Mouse (Mus musculus): ENCODE results near the gene 4930524B15Rik.
"Not testable (repeated sequence)": the region's sequence is repeated elsewhere in the genome, so short reads cannot be mapped to it uniquely, and the experiment has no call there.

The 4930524B15Rik gene

DNA sequence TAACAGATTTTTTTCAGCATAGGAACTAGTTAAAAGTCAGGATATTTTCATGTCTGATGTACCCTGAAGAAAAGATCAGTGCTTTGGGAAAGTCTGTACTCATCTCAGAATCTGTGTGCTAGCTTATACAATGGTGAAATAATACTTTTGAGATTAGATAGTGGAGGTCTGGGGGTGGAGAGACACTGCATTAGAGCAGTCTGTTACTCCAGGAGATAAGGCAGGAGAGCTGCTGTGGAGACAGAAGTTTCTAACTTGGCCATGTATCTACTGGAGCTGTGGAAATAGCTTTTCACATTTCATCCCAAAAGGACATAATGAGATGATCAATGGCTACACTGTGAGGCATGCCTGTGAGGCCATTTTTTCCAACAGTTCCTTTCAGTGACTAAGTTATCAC, 17.9 kb downstream of the 4930524B15Rik start:
- CTCF ChIA-PET, result no interaction called here

DNA sequence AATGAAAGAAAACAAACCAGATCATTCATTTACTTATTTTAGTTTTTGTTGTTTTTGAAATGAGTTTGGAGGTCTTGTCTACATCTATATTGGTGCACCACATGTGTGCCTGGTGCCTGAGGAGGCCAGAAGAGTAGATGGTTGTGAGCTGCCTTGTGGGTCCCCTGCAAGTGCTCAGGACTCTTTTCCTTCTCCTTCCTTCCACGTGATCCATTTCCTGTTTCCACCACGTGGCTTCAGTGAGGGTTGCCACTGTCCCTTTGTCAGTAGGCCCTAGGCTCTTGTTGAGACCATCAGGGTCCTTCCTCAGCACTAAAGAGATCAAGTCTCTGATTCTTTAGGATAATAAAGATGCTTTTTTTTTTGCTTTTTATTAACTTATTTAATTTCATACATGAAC, 19.4 kb downstream of the 4930524B15Rik start:
- CTCF ChIA-PET, result interaction anchor here (0.7 kb wide), 1 partner anchor 77 kb away, joined by 4 read pairs; no protein-coding TSS in a partner anchor

- CTCF ChIA-PET, result no interaction called here
Observed at GRCm38 (mm10) chr11:31992535-31992934, 27.1 kb downstream of the 4930524B15Rik start.

DNA sequence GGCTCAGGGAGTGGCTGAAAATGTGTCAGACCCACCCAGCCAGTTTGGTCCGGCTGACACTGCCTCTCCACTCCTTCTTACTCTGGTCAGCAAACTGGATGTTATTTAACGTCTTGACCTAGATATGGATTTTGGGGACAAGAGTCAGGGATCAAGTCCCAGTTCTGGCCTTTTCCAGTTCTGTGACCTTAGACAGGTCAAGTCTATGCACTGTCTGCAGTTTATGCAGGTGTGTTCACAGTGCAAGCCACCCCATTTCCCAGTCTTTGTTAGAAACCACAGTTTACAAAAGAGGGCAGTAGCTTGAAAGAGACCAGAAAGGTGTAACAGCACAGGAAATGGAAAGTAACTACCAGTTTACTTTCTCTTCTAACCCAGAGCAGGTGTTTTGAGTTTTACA, 34.3 kb downstream of the 4930524B15Rik start:
- CTCF ChIA-PET, result no interaction called here

- CTCF ChIA-PET, result no interaction called here
Observed at GRCm38 (mm10) chr11:32000281-32000680, 34.9 kb downstream of the 4930524B15Rik start, which contains the start of gene Nsg2. Gene Nsg2, plus strand, starts transcription at chr11:32000463.

GRCm38 (mm10) chr11:32001181-32001910, 36.0 kb downstream of the 4930524B15Rik start:
- CTCF ChIA-PET, result interaction anchor here (0.6 to 0.7 kb wide), 5 partner anchors 35 to 718 kb away, joined by 3 to 15 read pairs (median 6); no protein-coding TSS in a partner anchor

- CTCF ChIA-PET, result interaction anchor here (0.7 to 0.8 kb wide), 2 partner anchors 12 to 61 kb away, joined by 3 to 5 read pairs; no protein-coding TSS in a partner anchor
Observed at GRCm38 (mm10) chr11:32002670-32003072, 37.3 kb downstream of the 4930524B15Rik start.

DNA sequence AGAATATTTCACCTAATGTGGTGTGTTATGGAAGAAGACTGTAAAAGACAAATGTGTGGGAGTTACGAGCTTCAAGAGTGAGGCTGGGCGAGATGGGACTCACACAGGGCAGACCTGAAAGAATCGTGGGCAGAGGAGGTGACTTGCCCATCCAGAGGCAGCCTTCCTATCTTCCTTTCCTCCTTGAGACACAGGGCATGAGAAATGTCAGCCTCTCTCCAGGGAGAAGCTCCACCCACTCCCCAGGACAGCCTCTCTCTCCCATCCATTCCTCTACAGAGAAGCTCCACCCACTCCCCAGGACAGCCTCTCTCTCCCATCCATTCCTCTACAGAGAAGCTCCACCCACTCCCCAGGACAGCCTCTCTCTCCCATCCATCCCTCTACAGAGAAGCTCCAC, 42.7 kb downstream of the 4930524B15Rik start:
- CTCF ChIA-PET, result not testable (repeated sequence)

DNA sequence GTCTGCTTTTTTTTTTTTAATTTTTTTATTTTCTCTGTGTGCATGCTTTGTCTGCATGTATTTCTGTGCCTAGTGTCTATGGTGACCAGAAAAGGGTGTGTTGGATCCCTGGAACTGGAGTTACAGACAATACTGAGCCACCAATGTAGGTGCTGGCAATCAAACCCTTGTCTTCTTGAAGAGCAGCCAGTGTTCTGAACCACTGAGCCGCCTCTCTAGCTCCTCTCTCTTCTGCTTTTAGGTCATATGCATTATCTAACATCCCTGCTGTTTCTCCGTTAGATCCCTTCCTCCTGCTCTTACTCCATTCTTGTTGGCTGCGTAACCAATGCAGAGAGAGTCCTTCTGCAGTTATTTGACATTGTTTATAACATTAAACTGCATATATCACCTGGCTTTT, 43.5 kb downstream of the 4930524B15Rik start:
- CTCF ChIA-PET, result no interaction called here

GRCm38 (mm10) chr11:32009961-32010662, 44.7 kb downstream of the 4930524B15Rik start:
- CTCF ChIA-PET, result interaction anchor here (0.7 kb wide), 1 partner anchor 1788 kb away, joined by 11 read pairs; no protein-coding TSS in a partner anchor

- CTCF ChIA-PET, result interaction anchor here (0.7 kb wide), 1 partner anchor 1788 kb away, joined by 11 read pairs; no protein-coding TSS in a partner anchor
Observed at GRCm38 (mm10) chr11:32010663-32010970, 45.2 kb downstream of the 4930524B15Rik start.

DNA sequence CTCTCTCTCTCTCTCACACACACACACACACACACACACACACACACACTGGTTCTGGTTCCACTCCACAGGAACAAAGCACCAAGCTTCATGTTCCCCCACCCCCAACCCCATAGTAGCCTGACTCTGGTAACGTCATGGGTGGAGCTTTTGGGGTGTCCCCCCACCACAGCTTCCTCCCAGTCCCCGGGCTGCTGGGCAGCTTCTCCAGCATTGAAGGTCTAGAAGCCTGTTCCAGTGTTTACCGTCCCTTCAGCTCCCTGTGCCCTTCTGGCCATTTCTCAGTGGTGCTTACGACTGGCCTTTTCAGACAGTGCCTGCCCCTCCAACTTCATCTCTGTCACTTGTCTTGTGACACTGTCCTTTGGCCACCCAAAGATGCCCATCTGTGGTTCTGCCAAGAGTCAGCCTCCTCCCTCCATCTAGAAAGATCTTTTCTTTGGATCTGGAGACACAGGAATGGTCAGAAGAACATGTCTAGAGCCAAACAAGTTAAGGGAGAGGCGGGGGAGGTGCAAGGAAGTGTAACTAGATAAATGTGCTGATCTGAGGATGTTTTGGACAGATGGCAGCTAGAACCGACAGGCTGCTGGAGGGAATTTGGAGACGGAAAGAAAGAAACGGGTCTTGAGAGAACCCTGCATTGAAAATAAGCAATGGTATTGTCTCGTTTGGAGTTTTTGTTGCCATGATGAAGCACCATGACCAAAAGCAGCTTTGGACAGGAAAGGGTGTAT, 46.6 kb downstream of the 4930524B15Rik start:
- CTCF ChIA-PET, result interaction anchor here (0.7 kb wide), 1 partner anchor 92 kb away, joined by 8 read pairs; no protein-coding TSS in a partner anchor

DNA sequence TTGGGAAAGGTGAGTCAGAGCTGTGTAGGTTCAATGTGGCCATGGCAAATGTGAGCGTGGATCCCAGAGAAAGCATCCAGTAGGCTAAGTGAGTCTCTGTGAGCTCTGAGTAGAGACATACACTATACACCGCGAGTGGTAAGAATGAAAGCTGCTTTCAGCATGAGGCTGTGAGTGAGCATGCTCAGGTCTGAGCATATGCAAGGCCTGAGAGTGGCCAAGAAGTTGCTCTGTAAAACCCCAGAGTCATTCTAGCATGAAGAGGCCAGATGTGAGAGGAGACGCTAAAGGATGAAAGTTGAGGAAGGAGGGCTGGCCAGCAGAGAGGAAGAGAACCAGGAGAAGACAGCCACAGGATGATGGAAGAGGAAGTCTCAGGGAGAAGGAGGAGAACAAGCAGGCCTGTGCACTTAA, 47.6 kb downstream of the 4930524B15Rik start:
- CTCF ChIA-PET, result no interaction called here

DNA sequence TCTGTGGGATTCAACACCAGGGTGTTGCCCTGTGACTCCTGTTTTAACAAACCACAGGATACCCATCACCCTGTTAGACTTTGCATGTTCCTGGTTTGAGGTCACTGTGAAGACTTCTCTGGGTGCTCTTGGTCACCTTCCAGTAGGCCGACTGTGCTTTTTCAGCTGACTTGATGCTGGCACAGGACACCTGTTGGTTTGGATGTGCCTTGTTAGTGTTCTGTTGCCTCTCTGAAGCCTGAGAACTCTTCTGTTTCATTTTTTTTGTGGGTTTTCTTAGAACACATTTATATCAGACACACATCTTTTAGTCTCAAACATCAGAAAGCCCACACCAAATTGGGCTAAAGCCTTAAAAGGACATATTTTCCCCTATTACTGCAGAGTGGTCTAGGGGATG, 48.2 kb downstream of the 4930524B15Rik start:
- CTCF ChIA-PET, result no interaction called here

GRCm38 (mm10) chr11:32018201-32018600, 52.8 kb downstream of the 4930524B15Rik start:
- CTCF ChIA-PET, result no interaction called here

DNA sequence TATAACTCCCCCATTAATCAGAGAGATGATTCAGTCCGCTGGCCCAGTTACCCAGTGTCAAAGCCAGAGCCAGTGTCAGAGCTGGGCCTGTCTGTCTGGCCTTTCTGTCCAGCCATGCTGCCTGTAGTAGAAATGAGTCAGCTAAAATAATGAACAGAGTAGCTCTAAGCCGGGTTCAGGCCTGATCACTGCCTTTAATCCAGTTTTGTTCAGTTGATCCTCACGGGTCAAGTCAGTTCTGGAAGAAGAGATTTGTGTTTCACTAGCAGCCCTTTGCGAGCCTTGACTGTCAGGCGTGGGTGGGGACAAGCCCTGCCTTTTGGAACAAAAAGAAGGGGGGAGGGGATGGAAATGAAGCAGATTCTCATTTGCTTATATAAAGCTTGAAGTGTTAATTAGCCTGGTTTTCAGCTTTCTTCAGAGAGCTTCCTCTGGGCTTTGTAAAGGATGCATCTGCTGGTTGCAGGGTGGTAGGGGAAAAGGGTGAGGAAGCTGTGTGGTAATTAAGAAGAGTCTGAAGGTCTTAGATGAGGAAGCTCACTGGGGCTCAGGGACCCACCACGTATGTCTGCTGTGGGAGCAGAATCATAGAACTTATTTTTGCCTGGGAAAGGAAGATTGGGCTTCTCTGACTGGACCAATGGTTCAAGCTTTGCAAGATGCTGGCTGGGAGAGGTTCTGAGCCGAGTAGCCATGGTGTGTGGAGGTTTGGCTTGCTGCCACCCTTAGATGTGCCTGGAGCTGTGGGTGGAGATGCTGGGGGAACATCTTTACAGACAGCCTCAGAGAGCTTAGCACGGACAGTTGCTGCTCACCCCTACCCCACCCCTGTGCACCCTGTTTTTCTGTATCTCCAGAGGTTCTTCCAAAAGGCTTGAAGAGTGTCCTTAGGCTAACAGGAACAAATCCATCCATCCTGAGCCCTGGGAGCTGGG, 54.9 kb downstream of the 4930524B15Rik start:
- CTCF ChIA-PET, result no interaction called here

GRCm38 (mm10) chr11:32026634-32027033, 61.2 kb downstream of the 4930524B15Rik start:
- CTCF ChIA-PET, result no interaction called here

- CTCF ChIA-PET, result no interaction called here
Observed at GRCm38 (mm10) chr11:32027474-32028342, 62.3 kb downstream of the 4930524B15Rik start.

DNA sequence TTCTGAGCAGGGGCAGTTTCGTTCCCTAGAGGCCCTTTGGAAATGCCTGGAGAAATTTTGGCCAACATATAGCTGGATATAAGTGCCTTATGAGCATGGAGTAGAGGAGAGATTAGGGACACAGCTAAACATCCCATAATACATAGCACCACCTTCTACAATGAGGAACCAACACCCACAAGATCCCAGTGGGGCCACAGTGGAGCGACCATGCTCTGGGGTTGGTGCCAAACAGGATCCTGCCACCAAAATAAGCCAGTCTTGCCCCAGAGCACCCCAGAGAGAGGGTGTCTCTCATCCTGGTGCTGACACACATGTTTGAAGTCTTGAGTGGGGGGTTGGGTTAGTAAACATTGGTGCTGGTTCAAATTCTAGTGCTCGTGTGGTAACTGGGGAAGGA, 63.2 kb downstream of the 4930524B15Rik start:
- CTCF ChIA-PET, result no interaction called here
